9 mouse cellular contexts compared by ENCODE assay signal in genomic region chr13:59656975-59657388, GRCm38 (mm10). TPM values are rescaled to one million over a fixed set of nuclear protein-coding genes. Genes with fewer than 3 reads are reported as not detected.
A peak's percentile ranks its signal among the peaks of the same experiment; 100 is the strongest.
DNase-seq lines count a peak whose midpoint lies in the region; ATAC-seq lines count a peak whose summit lies in the region.
"Had no signal": no experiment of that assay in that cellular context is flagged by ENCODE, and none has a peak within 500 bp of the region (broad histone marks: within the 10 kb centered on the region; RNA-seq: fewer than 3 reads in every experiment).

No protein-coding gene starts in this region.

- H3K4me3 ChIP-seq in heart, embryonic 11.5 days (ENCODE audit: low read depth, low read length) = no peak overlapping the region
- no peak overlapping the region for H3K4me3 ChIP-seq in hindbrain, embryonic 14.5 days (replicated peaks; ENCODE audit: low read length)
- H3K4me3 ChIP-seq: erythroblast, embryonic 14.5 days had no signal

- 67% methylated on average over 4 of the region's 4 CpGs for WGBS in heart, embryonic 11.5 days (ENCODE audit: insufficient replicate concordance)
- WGBS in hindbrain, embryonic 14.5 days = 11% methylated on average over 4 of the region's 4 CpGs

- no peak overlapping the region for H3K4me2 ChIP-seq in heart, embryonic 11.5 days
- no peak overlapping the region for H3K4me2 ChIP-seq in hindbrain, embryonic 14.5 days (replicated peaks)

- H3K9ac ChIP-seq in heart, embryonic 11.5 days (ENCODE audit: low read depth, low read length) = no peak overlapping the region
- H3K9ac ChIP-seq in hindbrain, embryonic 14.5 days = no peak overlapping the region

- peaks cover 8% of the 10 kb centered on the region; the same call in 1 of the 2 replicates for H3K36me3 ChIP-seq in heart, embryonic 11.5 days (ENCODE audit: control insufficient read depth, insufficient read depth, low read length)
- H3K36me3 ChIP-seq in hindbrain, embryonic 14.5 days (replicated peaks; ENCODE audit: control insufficient read depth, insufficient read depth) = peaks cover 4% of the 10 kb centered on the region

- peak; percentile 90 for DNase-seq in heart, adult 11 months
- DNase-seq in ZHBTc4 (ENCODE audit: low read depth, low spot score) = peak; percentile 93
- no peak for DNase-seq in hindbrain, embryonic 14.5 days (ENCODE audit: low spot score)
- peak; percentile 14 for DNase-seq in lung, postnatal 14 days
- no peak for DNase-seq in cerebellum, postnatal 10 days
- DNase-seq in right cerebral cortex, adult 18-20 months = no peak
- no peak for DNase-seq in adrenal gland, adult 18-20 months (ENCODE audit: low spot score in 2 of 2)

- peaks cover 23% of the 10 kb centered on the region for H3K4me1 ChIP-seq in heart, embryonic 11.5 days (ENCODE audit: control insufficient read depth, insufficient read depth, low read length)
- peaks cover 14% of the 10 kb centered on the region for H3K4me1 ChIP-seq in hindbrain, embryonic 14.5 days (replicated peaks; ENCODE audit: control insufficient read depth, insufficient read depth, low read length)

- H3K27me3 ChIP-seq in heart, embryonic 11.5 days (ENCODE audit: control insufficient read depth, insufficient read depth, low read length) = no peaks in the 10 kb centered on the region
- H3K27me3 ChIP-seq in hindbrain, embryonic 14.5 days (ENCODE audit: control insufficient read depth, insufficient read depth, low read length) = no peaks in the 10 kb centered on the region

- H3K27ac ChIP-seq in heart, embryonic 11.5 days (ENCODE audit: low read depth, low read length) = no peak overlapping the region
- H3K27ac ChIP-seq in hindbrain, embryonic 14.5 days = no peak overlapping the region

- H3K9me3 ChIP-seq in heart, embryonic 11.5 days (replicated peaks; ENCODE audit: control insufficient read depth, low read length) = no peaks in the 10 kb centered on the region
- H3K9me3 ChIP-seq in hindbrain, embryonic 14.5 days (ENCODE audit: control insufficient read depth, low read length) = no peaks in the 10 kb centered on the region

- no peak for ATAC-seq in heart, embryonic 11.5 days (replicated peaks; ENCODE audit: insufficient number of reproducible peaks, low FRiP score, low TSS enrichment)
- ATAC-seq in hindbrain, embryonic 14.5 days (ENCODE audit: low FRiP score) = 0 out of 2 replicates have a peak, but pooled peaks have one; percentile 21

RNA-seq across cellular contexts. Expression of gene Golm1, which starts 18.6 kb away (rescaled TPM):
- 64.8 and 68.7 TPM in 2 replicates for polyA plus RNA-seq in heart, embryonic 11.5 days (2014; fragmentation: Nextera tagmentation; extraction: Ambion mirVana)
- 25.3 and 29.7 TPM in 2 replicates for polyA plus RNA-seq in hindbrain, embryonic 14.5 days (2014; fragmentation: Nextera tagmentation; extraction: Ambion mirVana)
- total RNA-seq in adrenal gland, adult 18-20 months (2021) = 1 to 10 TPM; 4.9 to 8.2 TPM

RNA-seq across cellular contexts. Expression of gene 4921517D22Rik, which starts 36.9 kb away (rescaled TPM):
- not detected in 2 replicates for polyA plus RNA-seq in heart, embryonic 11.5 days (2014; fragmentation: Nextera tagmentation; extraction: Ambion mirVana)
- polyA plus RNA-seq in hindbrain, embryonic 14.5 days (2014; fragmentation: Nextera tagmentation; extraction: Ambion mirVana) = not detected in 2 replicates
- not detected for total RNA-seq in adrenal gland, adult 18-20 months (2021)
- polyA plus RNA-seq: erythroblast, embryonic 14.5 days had no signal

RNA-seq across cellular contexts. Expression of gene Spata31d1a, which starts 53.1 kb away (rescaled TPM):
- not detected in 2 replicates for polyA plus RNA-seq in heart, embryonic 11.5 days (2014; fragmentation: Nextera tagmentation; extraction: Ambion mirVana)
- polyA plus RNA-seq in hindbrain, embryonic 14.5 days (2014; fragmentation: Nextera tagmentation; extraction: Ambion mirVana) = 0.05 and 0.16 TPM in 2 replicates
- total RNA-seq in adrenal gland, adult 18-20 months (2021) = not detected
- polyA plus RNA-seq: erythroblast, embryonic 14.5 days had no signal

RNA-seq across cellular contexts. Expression of gene Spata31d1b, which starts 55.1 kb away (rescaled TPM):
- not detected in 2 replicates for polyA plus RNA-seq in heart, embryonic 11.5 days (2014; fragmentation: Nextera tagmentation; extraction: Ambion mirVana)
- polyA plus RNA-seq in hindbrain, embryonic 14.5 days (2014; fragmentation: Nextera tagmentation; extraction: Ambion mirVana) = not detected in 2 replicates
- total RNA-seq in adrenal gland, adult 18-20 months (2021) = not detected
- polyA plus RNA-seq: erythroblast, embryonic 14.5 days had no signal

Comparison
In these comparisons a context has a peak if more than half of its experiments do, and no peak if none do; other contexts are left out.
1. DNase-seq: peak in heart, adult 11 months (single experiment), ZHBTc4 (single experiment) and lung, postnatal 14 days (single experiment); none in hindbrain, embryonic 14.5 days (single experiment), cerebellum, postnatal 10 days (0 of 2), right cerebral cortex, adult 18-20 months (single experiment) and adrenal gland, adult 18-20 months (0 of 2).